Mouse (Mus musculus): Measurements from ENCODE around the gene 1110032A03Rik.

GRCm38 (mm10) chr9:50724661-50725330 is 50.5 kb downstream of the 1110032A03Rik start:
- TF ChIP-seq CTCF (IDR thresholded peaks at IDR 0.05; ENCODE audit: control insufficient read depth, insufficient read depth, insufficient read length): no peak
- TF ChIP-seq MAX (IDR thresholded peaks at IDR 0.05): no peak
- TF ChIP-seq MYOD1 (IDR thresholded peaks at IDR 0.05; ENCODE audit: control insufficient read depth, insufficient read length, low read depth): no peak
- TF ChIP-seq USF1 (IDR thresholded peaks at IDR 0.05; ENCODE audit: low read depth): no peak
